Mouse (Mus musculus): Measurements from ENCODE around the gene Psmc3.
"Not testable (repeated sequence)": the region's sequence is repeated elsewhere in the genome, so short reads cannot be mapped to it uniquely, and the experiment has no call there.

Gene Psmc3

GRCm38 (mm10) chr2:91110429-91110828 lies 56.6 kb downstream of the Psmc3 start:
- in situ Hi-C loops (cut with MboI, MseI) = no loop called here

DNA sequence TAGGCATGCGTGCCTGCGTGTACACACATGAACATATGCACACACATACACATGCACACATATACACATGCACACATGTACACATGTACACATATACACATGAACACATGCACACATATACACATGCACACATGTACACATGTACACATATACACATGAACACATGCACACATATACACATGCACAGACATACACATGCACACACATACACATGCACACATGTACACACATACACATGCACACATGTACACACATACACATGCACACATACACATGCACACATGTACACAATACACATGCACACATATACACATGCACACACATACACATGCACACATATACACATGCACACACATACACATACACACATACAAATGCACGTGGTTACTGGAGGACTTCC lies 58.0 kb downstream of the Psmc3 start:
- in situ Hi-C loops (cut with MboI, MseI) = not testable (repeated sequence)

DNA sequence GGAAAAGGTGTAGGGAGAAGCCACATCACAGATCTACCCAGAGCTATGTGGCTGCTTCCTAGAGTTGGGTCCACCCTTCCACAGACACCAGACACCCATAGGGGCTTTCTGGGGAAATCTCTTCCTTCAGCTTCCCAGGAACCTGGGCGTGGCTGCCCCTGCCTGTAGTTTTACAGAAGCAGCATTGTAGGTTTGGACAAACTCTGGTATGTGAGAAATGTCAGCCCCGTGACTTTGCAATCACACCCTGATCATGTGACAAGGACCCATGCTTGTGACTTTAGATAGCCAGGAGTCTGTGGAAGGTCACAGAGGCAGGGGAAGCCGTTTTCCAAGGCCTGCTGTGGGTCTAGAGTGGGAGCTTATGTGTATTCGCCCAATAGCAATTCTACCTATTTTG lies 58.7 kb downstream of the Psmc3 start:
- in situ Hi-C loops (cut with MboI, MseI) = no loop called here

DNA sequence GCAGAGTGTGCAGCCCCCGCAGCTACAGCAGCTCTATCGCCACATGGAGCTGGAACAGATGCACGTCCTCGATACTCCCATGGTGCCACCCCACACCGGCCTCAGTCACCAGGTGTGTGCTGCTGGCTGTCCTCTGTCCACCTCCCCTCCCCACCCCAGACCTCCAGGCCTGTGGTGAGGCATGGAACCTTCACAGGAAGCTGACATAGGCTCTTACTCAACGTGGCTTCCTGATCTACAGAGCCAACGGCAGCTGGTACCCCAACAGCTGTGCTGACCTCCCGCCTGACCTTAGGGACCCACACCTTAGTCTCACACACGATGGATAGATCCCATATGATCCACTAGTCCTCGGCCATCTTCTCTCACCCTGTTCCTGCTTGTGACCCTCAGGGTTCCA lies 59.5 kb downstream of the Psmc3 start:
- in situ Hi-C loops (cut with MboI, MseI) = no loop called here

GRCm38 (mm10) chr2:91113852-91114251 lies 60.0 kb downstream of the Psmc3 start:
- in situ Hi-C loops (cut with MboI, MseI) = no loop called here

- in situ Hi-C loops (cut with MboI, MseI) = no loop called here
These were observed 61.2 kb downstream of the Psmc3 start for GRCm38 (mm10) chr2:91114781-91115577.

DNA sequence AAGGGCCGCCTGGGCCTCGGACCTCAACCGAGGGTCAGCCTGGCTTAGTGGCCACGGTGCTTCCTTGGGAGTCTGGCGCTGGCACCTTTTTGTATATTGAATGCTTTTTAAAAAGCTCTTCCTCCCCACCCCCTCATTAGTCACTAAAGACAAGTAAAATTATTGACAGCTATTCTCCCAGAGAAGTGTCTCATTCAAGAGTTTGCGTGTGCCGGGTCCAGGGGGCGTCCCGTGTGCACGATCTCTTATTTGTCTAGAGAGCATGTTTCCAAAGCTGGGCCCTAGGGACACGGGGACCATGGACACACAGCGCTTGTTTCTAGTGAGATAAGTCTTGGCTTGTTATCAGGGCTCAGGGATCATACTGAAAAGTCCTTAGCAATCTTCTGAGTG lies 61.8 kb downstream of the Psmc3 start:
- in situ Hi-C loops (cut with MboI, MseI) = no loop called here
